Mouse (Mus musculus) lung, postnatal 25 days (tissue): Measurements from ENCODE around the gene Ankrd22.

Experiments
- DNase-seq: peaks from one replicate; pipeline ENCODE4 v3.0.0; 2022; ENCODE audit warnings: low spot score

Gene Ankrd22

GRCm38 (mm10) chr19:34095381-34095780 is 70.5 kb downstream of the Ankrd22 start:
- DNase-seq = peak; percentile 17

- DNase-seq = no peak
Observed at GRCm38 (mm10) chr19:34089011-34089680, 76.7 kb downstream of the Ankrd22 start.

- DNase-seq = no peak
Observed at GRCm38 (mm10) chr19:34078130-34078529, 87.7 kb downstream of the Ankrd22 start.

- no peak for DNase-seq
Observed at GRCm38 (mm10) chr19:34074239-34074638, 91.6 kb downstream of the Ankrd22 start.
